Mouse (Mus musculus): ENCODE data around the gene Ttc7b. TPM values are rescaled to one million over a fixed set of nuclear protein-coding genes. Genes with fewer than 3 reads are reported as not detected.

Gene Ttc7b
- total RNA-seq, 4 experiments from 2014 or later, result 134 to 191 (median 150) TPM

GRCm38 (mm10) chr12:100340901-100341460, 179.6 kb downstream of the Ttc7b start:
- DNase-seq (ENCODE audit: low spot score in 2 of 2), result no peak

DNA sequence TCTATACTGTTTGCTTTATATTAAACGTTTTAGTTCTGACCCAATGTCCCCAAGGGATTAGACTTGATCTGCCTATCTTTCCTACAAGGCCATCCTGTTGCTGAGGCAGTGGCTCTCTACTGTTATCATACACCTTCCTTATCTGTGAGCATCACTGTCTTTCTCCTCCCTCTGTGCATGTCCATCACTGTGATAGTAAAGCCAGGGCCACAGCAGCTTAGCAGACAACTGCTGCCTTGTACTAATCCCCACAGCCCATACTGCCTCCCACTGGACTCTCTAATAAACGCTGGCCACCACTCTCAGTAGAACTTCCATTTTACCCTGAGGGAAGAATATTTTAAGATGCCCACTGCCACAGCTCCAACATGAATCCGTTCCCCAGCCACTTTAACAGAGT, 182.6 kb downstream of the Ttc7b start:
- DNase-seq (ENCODE audit: low spot score in 2 of 2), result no peak

DNA sequence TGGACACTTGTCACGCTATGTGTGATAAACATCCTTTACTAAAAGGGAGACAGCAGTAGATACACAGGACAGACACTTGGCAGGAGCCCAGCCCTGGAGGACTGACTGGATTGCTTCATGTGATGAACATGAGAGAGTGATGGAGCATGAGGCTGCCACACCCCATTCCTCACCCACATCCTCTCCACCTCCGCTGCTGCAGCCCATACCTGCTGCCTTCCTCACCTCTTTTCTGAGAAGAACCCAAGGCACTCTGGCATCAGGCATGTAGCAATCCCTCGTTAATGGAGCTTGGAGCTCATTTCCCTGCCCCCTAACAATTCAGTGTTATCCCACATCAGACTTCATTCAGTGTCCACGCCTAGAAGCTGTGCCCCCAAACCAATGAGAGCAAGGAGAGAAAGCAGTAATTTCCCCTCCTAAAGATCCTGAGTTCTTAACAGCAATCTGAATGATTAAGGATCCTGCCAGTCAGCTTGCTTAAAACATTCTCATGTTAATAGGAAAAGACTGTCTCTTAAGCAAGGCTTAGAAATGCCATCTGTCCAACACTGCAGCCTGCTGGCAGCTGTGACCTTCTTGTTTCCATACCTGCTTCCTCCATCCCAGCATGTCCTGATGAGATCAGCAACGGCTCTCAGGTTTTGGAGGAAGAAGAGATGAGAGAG, 183.1 kb downstream of the Ttc7b start:
- DNase-seq (ENCODE audit: low spot score in 2 of 2), result no peak

DNA sequence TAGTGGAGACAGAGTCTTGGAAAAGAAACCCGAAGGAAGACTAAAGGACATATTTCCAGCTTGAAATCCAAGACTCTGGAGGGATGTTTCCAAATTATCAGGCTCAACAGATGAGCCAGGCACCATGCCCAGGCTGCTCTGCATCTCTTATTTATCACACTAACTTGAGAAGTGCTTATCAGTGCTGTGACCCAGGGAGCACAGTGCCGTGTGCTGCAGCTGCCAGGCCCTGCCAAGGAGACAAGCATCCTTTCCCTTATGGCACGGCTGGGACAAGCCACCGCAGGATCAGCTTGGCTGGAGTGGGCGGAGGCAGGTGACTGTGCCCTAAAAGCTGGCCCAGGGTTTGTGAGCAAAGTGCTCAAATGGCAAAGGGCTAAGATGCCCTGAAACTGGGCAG, 184.4 kb downstream of the Ttc7b start:
- no peak for DNase-seq (ENCODE audit: low spot score in 2 of 2)

GRCm38 (mm10) chr12:100331806-100332205, 188.8 kb downstream of the Ttc7b start:
- no peak for DNase-seq (ENCODE audit: low spot score in 2 of 2)

- no peak for DNase-seq (ENCODE audit: low spot score in 2 of 2)
Observed at GRCm38 (mm10) chr12:100330234-100330633, 190.4 kb downstream of the Ttc7b start.

GRCm38 (mm10) chr12:100328998-100329397, 191.6 kb downstream of the Ttc7b start:
- no peak for DNase-seq (ENCODE audit: low spot score in 2 of 2)

- no peak for DNase-seq (ENCODE audit: low spot score in 2 of 2)
Observed at GRCm38 (mm10) chr12:100328557-100328956, 192.1 kb downstream of the Ttc7b start.

GRCm38 (mm10) chr12:100326732-100327131, 193.9 kb downstream of the Ttc7b start:
- DNase-seq (ENCODE audit: low spot score in 2 of 2), result no peak

DNA sequence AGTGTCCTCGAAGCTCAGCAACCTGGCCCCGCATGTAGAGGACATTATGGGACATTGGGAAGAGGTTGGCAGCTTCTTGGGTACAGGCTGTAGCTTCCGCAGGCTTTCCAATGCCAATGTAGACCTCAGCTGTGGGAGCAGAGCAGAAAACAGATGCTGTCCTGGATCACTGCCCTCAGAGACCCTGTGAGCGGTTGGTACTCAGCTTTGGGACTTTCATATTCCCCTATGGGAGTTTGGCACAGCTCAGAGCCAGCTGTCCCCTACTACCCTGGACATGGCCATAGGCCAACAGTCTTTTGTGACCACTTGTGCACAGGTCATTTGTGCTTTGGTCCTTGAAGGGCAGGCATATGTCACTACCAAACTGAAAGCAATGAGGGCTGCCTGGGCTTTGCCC, 195.0 kb downstream of the Ttc7b start:
- DNase-seq (ENCODE audit: low spot score in 2 of 2), result no peak

GRCm38 (mm10) chr12:100325212-100325611, 195.4 kb downstream of the Ttc7b start:
- no peak for DNase-seq (ENCODE audit: low spot score in 2 of 2)

GRCm38 (mm10) chr12:100323641-100324040, 197.0 kb downstream of the Ttc7b start:
- DNase-seq (ENCODE audit: low spot score in 2 of 2), result no peak

DNA sequence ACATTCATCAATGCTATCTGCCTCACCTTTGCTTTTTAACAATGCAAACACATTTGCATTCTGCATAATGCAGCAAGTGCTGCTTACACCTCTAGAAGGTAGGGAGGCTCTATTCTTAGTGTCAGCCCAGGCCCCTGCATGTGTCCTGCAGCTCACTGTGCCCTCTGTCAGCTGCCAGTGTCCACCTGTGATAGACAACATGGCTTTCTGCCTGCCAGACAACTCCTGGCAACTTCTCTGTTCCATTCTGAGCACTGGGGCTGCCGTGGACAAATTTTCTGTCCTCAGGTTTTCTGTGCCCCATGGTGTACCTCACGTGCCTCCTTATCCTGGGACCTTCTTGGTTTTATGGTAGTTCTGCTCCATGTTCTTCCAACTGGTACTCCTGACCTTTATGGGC, 198.4 kb downstream of the Ttc7b start:
- DNase-seq (ENCODE audit: low spot score in 2 of 2), result no peak

DNA sequence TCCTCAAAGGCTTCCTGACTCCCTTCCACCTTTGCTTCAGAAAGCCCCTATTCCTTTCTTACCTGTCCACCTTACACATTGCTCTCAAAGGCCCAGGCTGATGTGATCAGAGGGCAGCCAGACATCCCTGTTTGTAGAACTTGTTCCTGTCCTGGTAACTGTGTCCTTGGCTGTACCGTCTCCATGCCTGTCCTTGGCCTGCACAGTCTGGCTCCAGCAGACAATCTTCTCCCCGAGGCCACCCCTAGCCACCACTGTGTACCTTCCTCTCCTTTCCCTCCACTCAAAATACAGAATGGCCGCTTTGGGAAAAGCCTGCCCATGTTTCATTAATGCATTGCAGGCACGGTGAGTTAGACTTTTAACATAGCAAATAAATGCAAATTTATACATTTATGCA, 199.1 kb downstream of the Ttc7b start:
- DNase-seq (ENCODE audit: low spot score in 2 of 2), result no peak

GRCm38 (mm10) chr12:100319746-100320145, 200.9 kb downstream of the Ttc7b start:
- no peak for DNase-seq (ENCODE audit: low spot score in 2 of 2)

DNA sequence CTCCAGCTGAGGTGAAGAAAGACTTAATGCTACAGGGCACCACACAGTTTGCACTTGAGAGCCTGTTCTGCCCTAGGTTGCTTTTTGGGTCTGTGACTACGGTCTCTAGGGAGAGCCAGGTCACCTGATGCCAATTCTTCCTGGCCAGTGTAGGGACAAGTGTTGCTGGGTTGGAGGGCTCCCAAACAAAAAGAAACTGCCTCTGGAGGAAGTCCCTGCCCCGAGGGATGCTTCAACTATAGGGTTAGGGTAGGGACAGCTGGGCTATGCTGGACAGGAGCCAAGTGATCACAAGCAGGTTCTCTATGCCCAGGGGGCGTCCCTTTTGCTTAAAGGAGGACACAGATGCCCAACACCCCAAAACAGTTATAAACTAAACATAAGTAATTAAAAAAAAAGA, 202.7 kb downstream of the Ttc7b start:
- DNase-seq (ENCODE audit: low spot score in 2 of 2), result no peak

GRCm38 (mm10) chr12:100316094-100316493, 204.5 kb downstream of the Ttc7b start:
- peak in 1 of 2 experiments; percentile 40 for DNase-seq (ENCODE audit: low spot score in 2 of 2)

GRCm38 (mm10) chr12:100315119-100315885, 205.3 kb downstream of the Ttc7b start:
- no peak for DNase-seq (ENCODE audit: low spot score in 2 of 2)

DNA sequence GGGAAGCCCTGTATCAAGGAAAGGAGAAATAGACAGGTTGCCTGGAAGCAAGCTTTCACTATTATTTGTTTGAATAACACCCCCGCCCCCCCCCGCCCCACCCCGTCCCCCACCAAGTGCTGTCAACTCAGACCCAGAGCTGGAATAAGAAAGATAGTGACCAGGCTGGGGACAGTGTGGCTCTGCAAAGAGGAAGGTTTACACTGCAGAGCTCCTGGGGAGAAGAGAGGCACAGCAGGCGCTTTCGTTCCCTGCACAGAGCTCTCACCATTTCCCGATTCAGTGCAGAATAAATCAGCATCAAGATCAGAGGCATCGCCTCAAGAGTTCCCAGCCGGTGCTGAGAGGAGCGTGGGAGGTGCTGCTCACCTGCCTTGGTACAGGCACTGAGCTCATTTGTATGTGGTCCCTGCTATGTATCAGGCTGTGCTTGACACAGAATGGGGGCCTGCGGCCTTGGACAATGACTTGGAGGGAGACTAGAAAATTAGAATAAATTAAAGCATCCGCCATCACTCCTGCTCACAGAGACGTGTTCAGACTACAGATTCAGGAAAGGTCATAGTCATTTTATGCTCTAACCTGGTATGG, 206.7 kb downstream of the Ttc7b start:
- DNase-seq (ENCODE audit: low spot score in 2 of 2), result no peak

- DNase-seq (ENCODE audit: low spot score in 2 of 2), result no peak
Observed at GRCm38 (mm10) chr12:100313209-100313608, 207.4 kb downstream of the Ttc7b start.

DNA sequence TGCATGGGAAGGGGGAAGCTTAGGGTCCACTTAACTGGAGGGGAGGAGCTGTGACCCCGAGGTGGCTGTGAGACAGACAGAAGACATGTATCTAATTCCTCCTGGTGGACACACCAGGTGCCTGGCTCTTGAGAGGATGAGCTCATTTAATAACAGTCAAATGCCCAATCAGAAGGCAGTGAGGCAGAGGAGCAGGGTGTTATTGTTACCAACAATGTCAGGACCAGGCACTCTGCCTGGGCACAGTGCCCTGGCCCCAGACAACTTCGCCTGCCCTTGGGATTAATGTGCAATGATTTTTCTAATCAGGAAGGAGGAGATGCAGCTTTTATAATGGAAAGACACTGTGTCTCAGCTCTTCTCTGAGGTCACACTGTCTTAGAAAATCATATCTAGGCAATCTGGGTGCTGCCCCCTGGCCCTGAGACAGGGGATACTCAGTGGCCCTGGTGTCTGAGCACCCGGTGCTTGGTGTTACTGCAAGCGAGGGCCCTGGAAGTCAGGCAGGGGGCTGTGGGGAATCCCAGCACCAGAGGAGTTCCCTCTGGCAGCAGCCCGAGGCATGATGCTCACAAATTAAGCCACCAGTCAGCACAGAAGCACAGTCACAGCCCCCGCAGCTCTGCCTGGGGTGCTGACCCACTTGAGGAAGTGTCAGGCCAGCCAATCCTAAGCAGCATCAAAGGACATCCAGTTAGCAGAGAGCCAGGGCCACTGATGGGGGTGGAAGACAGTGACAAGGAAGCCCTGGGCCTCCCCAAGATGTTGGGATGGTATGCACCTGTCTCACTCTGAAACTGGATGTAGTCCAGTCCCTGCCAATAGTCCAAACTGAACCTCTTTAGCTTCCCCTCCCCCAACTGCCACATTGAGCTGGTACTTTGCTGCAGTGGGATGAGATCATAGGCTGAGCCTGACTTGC, 209.9 kb downstream of the Ttc7b start:
- no peak for DNase-seq (ENCODE audit: low spot score in 2 of 2)

Data from gastrocnemius, adult 8-10 months (tissue).